Mouse (Mus musculus): ENCODE measurements around the gene Lrrn1. TPM values are rescaled to one million over a fixed set of nuclear protein-coding genes. Genes with fewer than 3 reads are reported as not detected.

Gene Lrrn1
- polyA plus RNA-seq (2014; fragmentation: Illumina TruSeq; extraction: RNeasy Lipid Tissue Mini Kit (QIAGEN cat#74804); ENCODE audit: low read depth, low replicate concordance): 3.8 TPM

GRCm38 (mm10) chr6:107528877-107529864 is at the start of gene Lrrn1:
Lrrn1 (plus strand) TSS chr6:107529768.

Data from adipose tissue, adult 10 weeks (tissue).